Mouse (Mus musculus) gastrocnemius, postnatal 4 days (tissue): ENCODE measurements at regions not wholly inside any gene's neighbourhood (a gene's known extent, or its start where the extent isn't known, plus 50 kb on each side); places are given as distances from the start of the nearest gene placed in this dataset. TPM values are rescaled to one million over a fixed set of nuclear protein-coding genes. Genes with fewer than 3 reads are reported as not detected.

Experiments
- microRNA-seq: library from miRNA; unstranded; fragments of <30 nt; microRNA quantifications from one replicate; pipeline ENCODE4 v1.2.0, GENCODE M21; 2021

Small RNAs in the stretch of these regions (microRNA-seq; reads per million reads assigned to microRNA genes)
- not detected for gene Gm23154
